Mouse (Mus musculus): ENCODE measurements at regions not wholly inside any gene's neighbourhood (a gene's known extent, or its start where the extent isn't known, plus 50 kb on each side); places are given as distances from the start of the nearest gene placed in this dataset.

- no peak for DNase-seq (ENCODE audit: low spot score)
Measured at GRCm38 (mm10) chr16:50847693-50848092, 256.7 kb upstream of the Ccdc54 start.

DNA sequence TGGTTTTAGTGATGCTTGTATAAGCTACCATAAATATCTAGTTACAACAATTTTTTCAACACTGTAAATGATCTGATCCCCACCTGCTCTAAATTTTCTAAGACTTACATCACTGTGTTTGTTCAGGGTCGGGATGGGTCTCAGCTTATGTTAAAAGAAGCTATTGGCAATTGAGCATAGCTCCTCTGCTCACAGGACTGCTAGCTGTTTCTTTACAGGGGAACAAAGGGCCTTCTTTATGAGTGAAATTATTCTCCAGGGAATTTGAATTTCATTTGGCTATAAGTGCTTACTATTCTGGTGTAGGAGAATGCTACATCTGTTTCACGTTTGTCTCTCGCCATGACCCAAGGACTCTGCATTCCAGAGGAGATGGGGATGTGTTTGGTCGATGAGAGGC is 255.6 kb upstream of the Ccdc54 start:
- DNase-seq (ENCODE audit: low spot score): no peak

- DNase-seq (ENCODE audit: low spot score): peak; percentile 44
Measured at GRCm38 (mm10) chr16:50841677-50842580, 251.0 kb upstream of the Ccdc54 start.

DNA sequence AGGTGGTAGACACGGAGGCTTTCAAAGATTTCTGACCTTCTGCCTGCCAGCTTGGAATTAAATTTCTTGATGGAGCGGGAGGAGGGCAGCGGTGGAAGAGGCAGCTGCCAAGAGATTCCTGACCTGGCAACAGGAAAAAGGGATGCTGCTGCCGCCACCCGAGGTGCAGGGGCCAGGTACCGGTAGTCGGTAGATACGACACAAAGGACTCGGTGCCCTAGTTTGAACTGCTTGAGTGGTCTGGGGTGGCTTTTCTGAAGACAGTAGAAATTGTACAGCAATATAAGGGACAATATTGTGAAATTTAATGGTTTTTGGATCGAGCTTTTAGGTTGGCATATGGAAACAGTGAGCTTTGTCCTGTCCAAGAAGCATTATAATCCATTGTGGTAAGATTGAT is 250.3 kb upstream of the Ccdc54 start:
- DNase-seq (ENCODE audit: low spot score): no peak

- DNase-seq (ENCODE audit: low spot score): no peak
Measured at GRCm38 (mm10) chr16:50839665-50840064, 248.7 kb upstream of the Ccdc54 start.

GRCm38 (mm10) chr16:50837416-50837815 is 246.5 kb upstream of the Ccdc54 start:
- no peak for DNase-seq (ENCODE audit: low spot score)

GRCm38 (mm10) chr16:50836457-50836856 is 245.5 kb upstream of the Ccdc54 start:
- DNase-seq (ENCODE audit: low spot score): no peak

- DNase-seq (ENCODE audit: low spot score): no peak
Measured at GRCm38 (mm10) chr16:50833357-50833756, 242.4 kb upstream of the Ccdc54 start.

GRCm38 (mm10) chr16:50822352-50822751 is 231.4 kb upstream of the Ccdc54 start:
- no peak for DNase-seq (ENCODE audit: low spot score)

DNA sequence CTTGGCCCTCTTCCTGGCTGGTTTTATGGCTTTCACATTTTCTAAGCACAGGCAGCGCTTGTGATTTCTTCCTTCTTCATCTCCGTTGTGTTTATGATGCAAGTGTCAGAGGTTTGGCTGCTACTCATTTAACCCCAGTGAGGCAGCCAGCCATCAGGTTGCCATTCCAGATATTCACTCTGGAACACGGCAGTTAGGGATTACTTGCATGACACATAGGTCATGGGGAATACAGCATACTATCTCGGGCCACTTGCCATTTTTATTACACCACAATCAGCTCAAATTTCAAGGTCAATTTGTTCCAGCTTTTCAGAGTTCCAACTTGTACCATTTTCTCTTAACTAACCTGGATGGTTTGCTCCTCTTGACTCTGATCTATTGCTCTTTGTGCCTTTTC is 223.7 kb upstream of the Ccdc54 start:
- no peak for DNase-seq (ENCODE audit: low spot score)

DNA sequence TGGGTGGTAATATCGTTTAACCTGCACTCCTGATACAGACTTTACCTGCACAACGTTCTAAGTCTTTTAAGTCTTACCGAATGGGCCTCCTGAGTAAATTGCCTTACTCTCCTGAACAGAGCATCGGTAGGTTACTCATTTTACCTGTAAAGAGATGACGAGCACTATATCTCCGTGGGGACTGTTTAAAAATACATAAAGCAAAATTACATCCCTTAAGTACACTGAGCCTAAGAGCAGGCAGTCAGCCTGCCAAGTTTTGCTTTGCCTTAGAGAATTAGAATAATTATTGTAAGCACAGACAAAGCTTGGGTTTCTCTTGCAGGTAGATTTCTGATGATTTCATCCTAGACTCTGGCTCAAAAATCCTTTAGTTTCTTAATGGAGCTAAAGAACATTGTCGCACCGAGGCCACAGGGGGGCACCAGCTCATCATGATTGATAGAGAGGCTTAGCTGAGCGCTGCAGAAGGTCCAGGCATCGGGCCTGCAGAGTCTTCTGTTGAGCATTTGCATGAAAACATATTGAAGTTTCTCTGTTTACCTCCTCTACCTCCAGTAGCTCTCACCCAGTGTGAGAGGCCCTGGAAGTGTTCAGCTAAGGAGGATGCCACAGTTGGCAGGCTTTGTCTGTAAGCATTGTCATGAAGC is 208.3 kb upstream of the Ccdc54 start:
- DNase-seq (ENCODE audit: low spot score): no peak

DNA sequence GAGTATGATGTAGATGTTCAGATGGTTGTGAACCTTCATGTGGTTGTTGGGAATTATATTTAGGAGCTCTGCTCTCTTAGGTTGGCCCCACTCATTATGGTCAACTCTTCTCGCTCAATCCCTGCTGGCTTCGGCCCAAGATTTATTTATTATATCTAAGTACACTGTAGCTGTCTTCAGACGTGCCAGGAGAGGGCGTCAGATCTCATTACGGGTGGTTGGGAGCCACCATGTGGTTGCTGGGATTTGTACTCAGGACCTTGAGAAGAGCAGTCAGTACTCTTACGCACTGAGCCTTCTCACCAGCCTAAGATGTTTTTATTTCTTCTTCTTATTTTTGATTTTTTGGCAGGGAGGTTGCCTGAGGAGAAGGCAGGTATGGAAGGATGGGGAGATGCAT is 207.1 kb upstream of the Ccdc54 start:
- DNase-seq (ENCODE audit: low spot score): no peak

GRCm38 (mm10) chr16:50792960-50793359 is 202.0 kb upstream of the Ccdc54 start:
- DNase-seq (ENCODE audit: low spot score): no peak

DNA sequence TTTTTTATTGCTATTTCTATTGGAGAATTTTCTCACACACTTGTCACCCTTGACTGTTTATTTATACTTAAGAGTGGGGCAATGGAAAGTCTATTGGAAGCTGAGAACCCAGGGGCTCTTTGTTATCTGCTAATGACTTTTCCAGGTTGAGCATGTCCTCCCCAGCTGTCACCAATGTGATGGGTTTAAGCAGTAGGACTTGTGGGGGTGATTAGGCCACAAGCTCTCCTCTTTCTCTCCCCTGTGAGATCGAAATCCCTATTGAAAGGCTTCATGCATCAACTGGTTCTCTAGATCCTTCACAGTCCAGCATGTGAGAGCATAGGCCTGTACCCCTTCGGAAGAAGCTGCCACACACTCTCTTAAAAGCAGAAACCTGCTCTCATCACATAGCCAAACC is 201.6 kb upstream of the Ccdc54 start:
- no peak for DNase-seq (ENCODE audit: low spot score)

DNA sequence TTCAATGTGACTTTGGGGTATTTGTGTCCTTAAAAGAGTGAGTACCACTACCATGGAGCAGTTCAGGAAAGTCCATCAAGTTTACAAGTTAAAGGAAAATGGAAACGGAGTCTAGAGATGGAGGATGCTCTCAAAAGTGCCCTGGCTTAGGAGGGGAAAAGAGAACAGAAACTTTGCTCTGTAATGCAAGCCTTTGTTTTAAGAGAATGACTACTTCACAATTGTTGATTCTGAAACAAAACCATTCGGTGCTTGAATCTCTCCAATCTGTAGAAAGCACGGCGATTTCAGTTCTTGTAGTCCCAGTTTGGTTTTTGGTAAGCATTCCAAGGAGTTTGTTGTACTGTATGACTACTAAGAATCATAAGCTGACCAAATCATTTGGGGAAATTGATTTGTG is 197.7 kb upstream of the Ccdc54 start:
- DNase-seq (ENCODE audit: low spot score): no peak

GRCm38 (mm10) chr16:50786199-50786598 is 195.2 kb upstream of the Ccdc54 start:
- no peak for DNase-seq (ENCODE audit: low spot score)

DNA sequence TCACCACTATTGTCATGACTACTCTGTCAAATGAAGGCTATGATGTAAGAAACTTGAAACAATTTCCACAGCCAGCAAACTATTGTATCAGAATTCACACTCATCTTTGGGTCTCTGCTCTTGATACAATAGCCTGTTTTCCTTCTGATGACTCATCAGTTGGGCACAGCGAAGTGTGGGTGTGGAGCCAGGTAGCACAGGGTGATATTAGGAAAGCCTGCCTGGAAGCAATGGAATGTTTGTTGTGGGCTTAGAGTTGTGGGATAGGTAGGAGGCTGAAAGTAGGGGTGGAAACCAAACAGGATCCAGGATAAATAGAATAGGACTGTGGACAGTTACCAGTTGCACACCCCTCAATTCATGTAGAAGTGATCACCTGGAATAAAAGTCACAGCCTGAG is 194.4 kb upstream of the Ccdc54 start:
- no peak for DNase-seq (ENCODE audit: low spot score)

DNA sequence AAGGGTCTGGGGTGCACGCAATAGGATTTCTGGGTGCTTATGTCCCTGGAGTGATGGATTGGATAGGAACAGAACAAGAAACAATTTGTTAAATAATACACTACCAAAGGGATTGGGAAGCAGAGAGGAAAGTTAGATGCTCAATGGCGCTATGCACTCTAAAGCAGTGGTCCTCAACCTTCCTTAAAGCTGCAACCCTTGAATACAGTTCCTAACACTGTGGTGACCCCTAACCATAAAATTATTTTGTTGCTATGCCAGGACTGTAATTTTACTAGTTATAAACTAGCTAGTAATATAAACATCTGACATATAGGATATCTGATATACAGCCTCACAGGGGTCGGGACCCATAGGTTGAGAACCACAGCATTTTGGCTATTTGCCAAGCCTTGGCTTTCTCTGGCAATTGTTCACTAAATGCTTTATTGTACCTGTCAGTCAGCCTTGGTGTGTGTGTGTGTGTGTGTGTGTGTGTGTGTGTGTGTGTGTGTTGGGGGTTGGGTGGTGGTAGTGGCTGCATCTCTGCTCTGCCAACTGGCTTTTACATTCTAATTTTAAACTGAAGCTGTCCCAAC is 193.8 kb upstream of the Ccdc54 start:
- DNase-seq (ENCODE audit: low spot score): no peak

DNA sequence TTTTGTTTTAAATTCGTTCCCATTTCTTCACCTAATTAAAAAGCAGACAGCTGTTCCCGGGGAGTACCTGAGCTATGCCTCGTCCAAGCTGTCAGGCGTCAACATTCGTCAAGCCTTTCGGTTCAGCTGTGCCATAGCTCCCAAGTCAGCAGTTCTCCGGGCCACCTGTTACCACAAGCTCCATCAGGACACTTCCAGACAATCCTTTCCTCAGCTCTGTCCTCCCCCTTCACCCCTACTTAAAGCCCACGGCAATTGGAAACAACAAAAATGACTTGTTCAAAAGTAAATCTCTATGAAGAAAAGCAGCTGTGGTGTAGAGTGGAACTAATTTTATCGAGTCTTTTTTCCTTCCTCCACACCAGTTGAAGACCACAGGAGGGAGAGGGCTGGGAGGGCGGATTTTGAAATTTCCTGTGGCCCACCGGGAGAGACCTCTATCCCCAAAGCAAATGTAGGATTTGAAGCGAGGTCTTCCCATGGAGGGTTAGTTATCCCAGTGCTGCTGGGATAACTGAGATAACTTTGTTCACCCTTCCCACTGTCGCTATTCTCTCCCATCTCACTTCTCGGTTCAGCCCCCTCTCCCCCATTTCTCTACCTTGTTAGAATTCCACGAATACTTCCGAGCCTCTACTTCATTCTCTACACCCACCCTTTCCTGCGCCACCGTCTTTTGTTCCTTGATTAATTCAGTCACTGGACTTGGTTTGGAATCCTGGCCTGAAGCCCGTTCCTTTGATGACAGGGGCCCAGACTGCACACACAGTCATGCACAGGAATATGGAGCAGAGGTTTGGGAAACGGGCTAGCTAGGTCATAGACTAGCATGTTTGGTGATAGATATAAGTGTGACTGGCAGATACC is 193.1 kb upstream of the Ccdc54 start:
- no peak for DNase-seq (ENCODE audit: low spot score)

- no peak for DNase-seq (ENCODE audit: low spot score)
Measured at GRCm38 (mm10) chr16:50783240-50783639, 192.3 kb upstream of the Ccdc54 start.

- no peak for DNase-seq (ENCODE audit: low spot score)
Measured at GRCm38 (mm10) chr16:50779030-50779784, 188.3 kb upstream of the Ccdc54 start.

Data from c-Kit-positive CD71-positive TER-119-positive erythroid progenitor cells, embryonic 14.5 days (primary cell).